Mouse (Mus musculus) neural tube, embryonic 12.5 days (tissue): ENCODE data around the gene Skap2. TPM values are rescaled to one million over a fixed set of nuclear protein-coding genes. Genes with fewer than 3 reads are reported as not detected.
A peak's percentile ranks its signal among the peaks of the same experiment; 100 is the strongest.

Experiments
- ATAC-seq: fragments of 200-750 bp; cut with Nextera tagmentation; 2 replicates; pipeline ENCODE4 v1.8.0; 2017; ENCODE audit warnings: low read depth, mild to moderate bottlenecking, moderate TSS enrichment, moderate library complexity; ENCODE audit not compliant: low FRiP score
- H3K27ac ChIP-seq: fragments of 300-500 bp; sonication (generic); 2 replicates; pipeline ENCODE4 v1.5.1; 2016
- H3K27me3 ChIP-seq: fragments of 300-500 bp; sonication (generic); replicated peaks from 2 replicates; pipeline ENCODE4 v1.6.1; 2016; ENCODE audit warnings: mild to moderate bottlenecking
- H3K36me3 ChIP-seq: fragments of 300-500 bp; sonication (generic); 2 replicates; pipeline ENCODE4 v1.6.1; 2016; ENCODE audit warnings: mild to moderate bottlenecking
- H3K4me1 ChIP-seq: fragments of 300-500 bp; sonication (generic); 2 replicates; pipeline ENCODE4 v1.6.1; 2016
- H3K4me2 ChIP-seq: fragments of 300-500 bp; sonication (generic); replicated peaks from 2 replicates; pipeline ENCODE4 v1.6.1; 2016; ENCODE audit warnings: mild to moderate bottlenecking
- H3K4me3 ChIP-seq: fragments of 300-500 bp; sonication (generic); 2 replicates; pipeline ENCODE4 v1.5.1; 2016
- H3K9ac ChIP-seq: fragments of 300-500 bp; sonication (generic); 2 replicates; pipeline ENCODE4 v1.6.1; 2016; ENCODE audit warnings: mild to moderate bottlenecking
- H3K9me3 ChIP-seq: fragments of 300-500 bp; sonication (generic); 2 replicates; pipeline ENCODE4 v1.6.1; 2016; ENCODE audit warnings: mild to moderate bottlenecking
- WGBS: fragments of 180-500 bp; shearing (Covaris S2); methylation state at CpG from one replicate; pipeline ENCODE4 v1.1.7; 2016; 5-methylcytosine and 5-hydroxymethylcytosine counted together
- polyA plus RNA-seq: library from polyadenylated mRNA; unstranded; fragments of >200 nt; fragmentation: Nextera tagmentation; extraction: Ambion mirVana; gene quantifications from 2 replicates; pipeline ENCODE4 v1.2.1, GENCODE M21; 2016

Gene Skap2
- polyA plus RNA-seq, 1 experiment from 2014 or later: 60.8 TPM

- H3K4me2 ChIP-seq: 0 out of 2 replicates have a peak overlapping the region, but pooled peaks have one; percentile 9
- no peaks in the 10 kb centered on the region for H3K36me3 ChIP-seq
- no peaks in the 10 kb centered on the region for H3K9me3 ChIP-seq
- ATAC-seq: no peak
- no peaks in the 10 kb centered on the region for H3K27me3 ChIP-seq
- 41% methylated on average over 13 of the region's 13 CpGs for WGBS
- no peak overlapping the region for H3K9ac ChIP-seq
- H3K27ac ChIP-seq: no peak overlapping the region; the same call in 1 of the 2 replicates
- H3K4me1 ChIP-seq: peaks cover 28% of the 10 kb centered on the region
- no peak overlapping the region for H3K4me3 ChIP-seq
Measured at GRCm38 (mm10) chr6:51881181-51881968, 131.0 kb downstream of the Skap2 start.

GRCm38 (mm10) chr6:51880778-51881177 lies 131.6 kb downstream of the Skap2 start:
- Histone ChIP-seq H3K36me3 (no peaks in the 10 kb centered on the region), H3K4me2 (0 out of 2 replicates have a peak overlapping the region, but pooled peaks have one; percentile 9), H3K9ac (no peak overlapping the region), H3K4me1 (peaks cover 32% of the 10 kb centered on the region), H3K27me3 (no peaks in the 10 kb centered on the region), H3K4me3 (no peak overlapping the region), H3K27ac (no peak overlapping the region; the same call in 1 of the 2 replicates), H3K9me3 (no peaks in the 10 kb centered on the region)
- 34% methylated on average over 6 of the region's 6 CpGs for WGBS
- no peak for ATAC-seq

- peaks cover 43% of the 10 kb centered on the region for H3K4me1 ChIP-seq
Measured at GRCm38 (mm10) chr6:51878551-51878950, 133.8 kb downstream of the Skap2 start.

GRCm38 (mm10) chr6:51876841-51877553 lies 135.4 kb downstream of the Skap2 start:
- H3K4me1 ChIP-seq: peaks cover 43% of the 10 kb centered on the region
- H3K4me2 ChIP-seq: peak overlapping the region; percentile 20; the same call in 1 of the 2 replicates
- WGBS: 46% methylated on average over 13 of the region's 13 CpGs
- H3K36me3 ChIP-seq: no peaks in the 10 kb centered on the region
- no peaks in the 10 kb centered on the region for H3K9me3 ChIP-seq
- 0 out of 2 replicates have a peak overlapping the region, but pooled peaks have one; percentile 40 for H3K9ac ChIP-seq
- ATAC-seq: no peak; the same call in 1 of the 2 replicates
- no peaks in the 10 kb centered on the region for H3K27me3 ChIP-seq
- no peak overlapping the region for H3K4me3 ChIP-seq
- H3K27ac ChIP-seq: no peak overlapping the region

More at GRCm38 (mm10) chr6:51878551-51878950, 133.8 kb downstream of the Skap2 start:
- no peak overlapping the region for H3K27ac ChIP-seq
- H3K27me3 ChIP-seq: no peaks in the 10 kb centered on the region
- no peak overlapping the region for H3K9ac ChIP-seq
- H3K4me3 ChIP-seq: no peak overlapping the region
- 64% methylated on average over 2 of the region's 2 CpGs for WGBS
- H3K9me3 ChIP-seq: no peaks in the 10 kb centered on the region
- no peaks in the 10 kb centered on the region for H3K36me3 ChIP-seq
- no peak overlapping the region for H3K4me2 ChIP-seq
- no peak for ATAC-seq

- Histone ChIP-seq H3K27me3 (no peaks in the 10 kb centered on the region), H3K4me2 (peak overlapping the region; percentile 25), H3K4me3 (no peak overlapping the region), H3K4me1 (peaks cover 41% of the 10 kb centered on the region), H3K27ac (no peak overlapping the region), H3K9me3 (no peaks in the 10 kb centered on the region), H3K9ac (no peak overlapping the region), H3K36me3 (no peaks in the 10 kb centered on the region)
- WGBS: 15% methylated on average over 6 of the region's 6 CpGs
- peak; percentile 86 for ATAC-seq
Measured at GRCm38 (mm10) chr6:51875884-51876626, 136.3 kb downstream of the Skap2 start.

GRCm38 (mm10) chr6:51874035-51874434 lies 138.3 kb downstream of the Skap2 start:
- ATAC-seq: no peak
- 38% methylated on average over 2 of the region's 2 CpGs for WGBS
- no peaks in the 10 kb centered on the region for H3K27me3 ChIP-seq

GRCm38 (mm10) chr6:51871135-51871534 lies 141.2 kb downstream of the Skap2 start:
- H3K4me1 ChIP-seq: peaks cover 21% of the 10 kb centered on the region
- 15% methylated on average over 1 of the region's 1 CpGs for WGBS

More at GRCm38 (mm10) chr6:51874035-51874434, 138.3 kb downstream of the Skap2 start:
- H3K4me2 ChIP-seq: no peak overlapping the region
- no peaks in the 10 kb centered on the region for H3K36me3 ChIP-seq
- no peaks in the 10 kb centered on the region for H3K9me3 ChIP-seq
- no peak overlapping the region for H3K4me3 ChIP-seq
- no peak overlapping the region for H3K27ac ChIP-seq
- H3K9ac ChIP-seq: no peak overlapping the region
- H3K4me1 ChIP-seq: peaks cover 40% of the 10 kb centered on the region

GRCm38 (mm10) chr6:51870294-51870693 lies 142.1 kb downstream of the Skap2 start:
- Histone ChIP-seq H3K9ac (no peak overlapping the region), H3K9me3 (no peaks in the 10 kb centered on the region), H3K4me3 (no peak overlapping the region), H3K27ac (no peak overlapping the region), H3K4me1 (peaks cover 16% of the 10 kb centered on the region), H3K36me3 (no peaks in the 10 kb centered on the region), H3K4me2 (no peak overlapping the region), H3K27me3 (no peaks in the 10 kb centered on the region)
- no peak for ATAC-seq
- 25% methylated on average over 1 of the region's 1 CpGs for WGBS

More at GRCm38 (mm10) chr6:51871135-51871534, 141.2 kb downstream of the Skap2 start:
- no peak overlapping the region for H3K4me3 ChIP-seq
- H3K9ac ChIP-seq: no peak overlapping the region
- H3K9me3 ChIP-seq: no peaks in the 10 kb centered on the region
- no peak for ATAC-seq
- no peaks in the 10 kb centered on the region for H3K27me3 ChIP-seq
- no peaks in the 10 kb centered on the region for H3K36me3 ChIP-seq
- H3K4me2 ChIP-seq: no peak overlapping the region
- no peak overlapping the region for H3K27ac ChIP-seq

- WGBS: 83% methylated on average over 3 of the region's 3 CpGs
- Histone ChIP-seq H3K27ac (no peak overlapping the region), H3K4me3 (no peak overlapping the region), H3K27me3 (no peaks in the 10 kb centered on the region), H3K4me2 (no peak overlapping the region), H3K9me3 (no peaks in the 10 kb centered on the region), H3K36me3 (no peaks in the 10 kb centered on the region), H3K9ac (no peak overlapping the region), H3K4me1 (peaks cover 9% of the 10 kb centered on the region)
- no peak for ATAC-seq
Measured at GRCm38 (mm10) chr6:51866596-51866995, 145.8 kb downstream of the Skap2 start.

GRCm38 (mm10) chr6:51863508-51863907 lies 148.8 kb downstream of the Skap2 start:
- Histone ChIP-seq H3K9me3 (no peaks in the 10 kb centered on the region), H3K9ac (no peak overlapping the region), H3K4me1 (peaks cover 3% of the 10 kb centered on the region; the same call in 1 of the 2 replicates), H3K27ac (no peak overlapping the region), H3K36me3 (no peaks in the 10 kb centered on the region), H3K27me3 (no peaks in the 10 kb centered on the region), H3K4me3 (no peak overlapping the region), H3K4me2 (no peak overlapping the region)
- no peak for ATAC-seq
- WGBS: 84% methylated on average over 4 of the region's 4 CpGs

GRCm38 (mm10) chr6:51860300-51860699 lies 152.0 kb downstream of the Skap2 start:
- Histone ChIP-seq H3K9me3 (no peaks in the 10 kb centered on the region), H3K4me1 (peaks cover 5% of the 10 kb centered on the region; the same call in 1 of the 2 replicates), H3K4me2 (no peak overlapping the region), H3K27me3 (no peaks in the 10 kb centered on the region), H3K36me3 (no peaks in the 10 kb centered on the region), H3K27ac (no peak overlapping the region), H3K9ac (no peak overlapping the region), H3K4me3 (no peak overlapping the region)
- WGBS: 22% methylated on average over 8 of the region's 8 CpGs
- ATAC-seq: no peak

GRCm38 (mm10) chr6:51857821-51858220 lies 154.5 kb downstream of the Skap2 start:
- Histone ChIP-seq H3K36me3 (no peaks in the 10 kb centered on the region), H3K27ac (no peak overlapping the region), H3K4me2 (no peak overlapping the region), H3K4me3 (no peak overlapping the region), H3K27me3 (peaks cover 4% of the 10 kb centered on the region; the same call in 1 of the 2 replicates), H3K4me1 (peaks cover 7% of the 10 kb centered on the region), H3K9ac (no peak overlapping the region), H3K9me3 (no peaks in the 10 kb centered on the region)
- 0% methylated on average over 11 of the region's 11 CpGs for WGBS
- ATAC-seq: peak; percentile 95
